Mouse (Mus musculus) adrenal gland, adult 18-20 months (tissue): ENCODE results near the gene Sept11. TPM values are rescaled to one million over a fixed set of nuclear protein-coding genes. Genes with fewer than 3 reads are reported as not detected.

Experiments
- DNase-seq, 2 experiments: peaks; one replicate each; pipeline ENCODE4 v3.0.0; 2021 to 2022; ENCODE audit warnings: low spot score in 2 of 2
- total RNA-seq, 2 experiments: library from RNA; stranded (reverse); gene quantifications; 1 replicate in 1 of 2; 2 replicates in 1 of 2; pipeline ENCODE4 v1.2.3; 2021

Gene Sept11
- total RNA-seq, 2 experiments from 2014 or later: 31.9 to 41.2 TPM

DNA sequence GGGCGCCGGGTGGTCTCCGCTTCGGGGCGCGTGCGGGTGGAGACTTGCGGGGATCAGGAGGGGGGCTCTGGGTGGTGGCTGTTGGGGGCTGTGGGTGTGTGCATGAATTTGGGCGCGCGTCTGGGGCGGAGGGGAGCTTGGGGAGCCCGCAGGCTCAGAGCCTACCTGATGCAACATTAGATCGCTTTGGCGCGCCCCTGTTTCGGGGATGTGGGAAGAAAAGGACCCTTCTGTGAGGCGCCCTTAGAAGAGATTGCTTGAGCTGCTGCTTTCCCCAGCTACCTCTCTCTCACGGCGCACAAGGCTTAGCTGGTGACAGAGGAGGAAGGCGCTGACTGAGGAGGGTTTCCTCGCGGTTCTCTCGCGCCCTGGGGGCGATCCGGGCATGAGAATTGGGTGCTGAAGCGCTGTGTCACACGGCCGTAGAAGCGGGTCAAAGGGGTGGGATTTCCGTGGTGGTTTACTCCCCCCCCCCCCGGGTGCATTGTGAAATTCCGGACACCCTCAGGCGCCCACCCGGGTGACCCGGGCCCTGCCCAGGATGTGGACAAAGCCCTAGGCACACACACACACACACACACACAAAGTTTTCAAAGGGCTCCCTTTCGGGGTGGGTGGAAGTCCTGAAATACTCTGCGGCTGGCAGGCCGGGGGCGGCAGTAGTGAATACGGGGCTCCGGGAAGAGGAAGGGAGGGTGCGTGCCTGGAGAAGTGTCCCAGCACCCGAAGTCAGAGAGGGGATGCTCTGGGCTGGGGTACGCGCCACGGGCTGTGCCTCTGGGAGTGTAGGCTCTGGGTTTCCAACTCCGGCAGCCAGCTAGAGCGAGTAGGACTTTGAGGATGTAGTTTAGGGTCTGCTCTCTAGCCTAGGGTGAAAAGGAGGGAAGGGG is 646 bp downstream of the Sept11 start:
- peak; percentile 31 to 44 for DNase-seq

- no peak for DNase-seq
These were observed 2.1 kb downstream of the Sept11 start for GRCm38 (mm10) chr5:93095301-93095700.

DNA sequence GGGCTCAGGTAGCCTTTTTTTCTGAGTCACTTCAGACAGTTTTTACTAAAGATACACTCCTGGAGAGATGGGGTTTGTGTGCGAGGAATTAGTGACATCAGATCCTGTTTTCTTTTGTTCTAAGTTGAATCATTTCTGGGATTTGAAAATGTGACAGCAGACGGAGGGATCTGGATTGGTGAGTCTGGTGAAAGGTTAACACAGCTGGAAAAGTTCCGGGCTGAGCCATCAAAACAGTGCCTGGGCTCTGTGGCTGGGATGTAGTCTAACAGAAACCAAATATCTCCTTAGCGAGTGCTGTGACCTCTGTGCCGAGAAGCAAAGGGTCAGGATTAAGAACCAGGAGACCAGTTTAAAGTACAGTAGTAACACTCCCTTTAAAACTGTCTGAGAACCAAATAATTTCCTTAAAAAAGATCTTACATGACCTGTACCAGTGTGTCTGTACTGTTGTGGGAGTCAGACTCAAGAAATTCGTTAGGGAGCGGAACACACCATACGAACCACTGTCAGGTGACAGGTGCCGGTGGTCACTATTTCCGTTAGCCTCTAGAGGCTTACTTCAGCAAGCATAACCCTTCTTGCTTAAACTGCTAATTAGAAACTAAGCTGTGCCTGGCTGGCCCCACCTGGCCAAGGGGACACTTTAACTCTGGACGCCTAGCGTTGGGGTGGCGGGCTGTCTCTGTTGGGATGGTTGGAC is 4.1 kb downstream of the Sept11 start:
- no peak for DNase-seq

DNA sequence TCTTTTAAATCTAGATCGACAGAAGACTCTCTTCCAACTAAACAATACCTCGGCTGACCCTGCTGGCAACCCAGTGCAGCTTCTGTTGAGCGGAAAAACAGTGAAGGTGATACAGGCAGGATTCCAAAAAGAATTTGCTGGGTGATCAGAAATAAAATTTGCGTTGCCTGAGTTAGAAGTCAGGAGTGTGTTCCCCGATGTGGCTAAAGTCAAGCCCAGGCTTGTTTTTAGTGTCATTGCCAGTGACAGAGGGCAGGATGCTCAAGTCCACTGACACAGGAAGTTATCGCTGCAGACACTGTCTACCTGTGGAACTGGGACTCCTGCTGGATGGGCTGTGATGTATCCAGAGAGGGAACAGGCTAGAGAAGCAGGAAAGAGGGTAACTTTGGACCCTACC is 5.0 kb downstream of the Sept11 start:
- DNase-seq: no peak

- no peak for DNase-seq
These were observed 5.6 kb downstream of the Sept11 start for GRCm38 (mm10) chr5:93098811-93099210.

- no peak for DNase-seq
These were observed 7.7 kb downstream of the Sept11 start for GRCm38 (mm10) chr5:93100906-93101305.

GRCm38 (mm10) chr5:93101371-93101791 is 8.1 kb downstream of the Sept11 start:
- DNase-seq: no peak

- no peak for DNase-seq
These were observed 10.4 kb downstream of the Sept11 start for GRCm38 (mm10) chr5:93103603-93104002.

DNA sequence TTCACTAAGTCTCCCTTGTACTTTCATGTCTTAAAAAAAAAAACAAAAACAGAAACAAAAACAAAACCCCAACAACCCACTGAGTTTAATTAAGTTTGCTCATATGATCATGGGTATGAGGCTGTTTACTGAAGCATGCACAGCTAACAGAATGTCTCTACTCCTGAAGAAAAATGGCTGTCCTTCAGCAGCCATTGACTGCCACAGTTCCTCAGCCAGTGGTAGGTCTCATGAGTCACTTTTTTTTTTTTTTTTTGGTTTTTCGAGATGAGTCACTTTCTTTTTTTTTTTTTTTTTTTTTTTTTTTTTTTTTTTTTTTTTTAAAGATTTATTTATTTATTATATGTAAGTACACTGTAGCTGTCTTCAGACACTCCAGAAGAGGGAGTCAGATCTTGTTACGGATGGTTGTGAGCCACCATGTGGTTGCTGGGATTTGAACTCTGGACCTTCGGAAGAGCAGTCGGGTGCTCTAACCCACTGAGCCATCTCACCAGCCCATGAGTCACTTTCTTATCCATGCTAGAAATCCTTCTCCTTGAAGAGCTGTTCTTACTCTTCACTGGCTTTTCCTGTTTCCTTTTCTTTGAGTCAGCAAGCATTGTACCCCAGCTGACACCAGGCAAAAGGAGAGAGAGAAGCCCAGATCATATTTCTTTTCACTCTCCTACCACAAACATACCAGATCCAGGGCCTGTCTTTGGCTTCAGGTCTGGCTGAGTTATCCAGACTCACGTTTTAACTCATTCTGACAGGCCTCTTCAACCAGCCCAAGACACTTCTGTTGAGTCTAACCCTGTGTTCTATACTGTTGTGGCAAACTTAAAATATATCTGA is 12.0 kb downstream of the Sept11 start:
- DNase-seq: no peak

GRCm38 (mm10) chr5:93106048-93106447 is 12.8 kb downstream of the Sept11 start:
- no peak for DNase-seq

DNA sequence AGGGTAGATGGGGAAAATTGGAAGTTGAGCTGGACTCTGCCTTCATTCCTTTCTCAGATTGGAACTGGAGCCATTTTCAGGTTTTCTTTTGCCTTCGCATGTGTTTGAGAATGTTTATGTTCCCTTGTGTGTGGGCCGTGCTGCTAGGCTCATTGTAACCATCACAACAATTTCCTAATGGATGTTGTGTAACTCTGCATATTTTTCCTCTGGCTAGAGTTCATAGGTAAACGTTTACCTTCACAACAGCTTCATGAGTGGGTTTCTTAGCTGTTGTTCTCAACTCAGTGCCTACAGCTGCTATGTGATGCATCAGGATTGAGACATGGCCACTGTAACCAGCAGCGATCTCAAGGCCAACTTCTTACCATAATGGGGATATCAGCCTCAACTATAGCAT is 15.5 kb downstream of the Sept11 start:
- no peak for DNase-seq

DNA sequence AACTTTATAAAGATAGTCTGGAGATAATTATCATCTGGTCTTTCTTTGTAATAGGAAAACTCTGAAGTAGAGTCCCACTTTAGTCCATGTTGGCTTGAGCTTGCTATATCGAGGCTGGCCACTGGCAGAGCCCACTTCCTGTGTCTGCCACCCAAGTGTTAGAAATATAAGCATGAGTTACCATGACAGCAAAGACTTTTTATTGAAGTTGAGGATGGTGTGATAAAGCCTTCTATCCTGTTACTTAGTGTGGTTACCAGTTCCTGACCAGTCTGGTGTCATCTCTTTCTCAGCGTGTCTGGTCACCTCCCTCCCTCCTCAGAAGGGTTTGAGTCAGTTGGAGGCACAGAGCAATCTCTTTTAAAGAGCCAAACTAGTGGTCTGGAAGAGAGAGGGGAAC is 16.3 kb downstream of the Sept11 start:
- DNase-seq: no peak

GRCm38 (mm10) chr5:93112290-93112689 is 19.1 kb downstream of the Sept11 start:
- DNase-seq: no peak

GRCm38 (mm10) chr5:93113517-93113916 is 20.3 kb downstream of the Sept11 start:
- DNase-seq: no peak

DNA sequence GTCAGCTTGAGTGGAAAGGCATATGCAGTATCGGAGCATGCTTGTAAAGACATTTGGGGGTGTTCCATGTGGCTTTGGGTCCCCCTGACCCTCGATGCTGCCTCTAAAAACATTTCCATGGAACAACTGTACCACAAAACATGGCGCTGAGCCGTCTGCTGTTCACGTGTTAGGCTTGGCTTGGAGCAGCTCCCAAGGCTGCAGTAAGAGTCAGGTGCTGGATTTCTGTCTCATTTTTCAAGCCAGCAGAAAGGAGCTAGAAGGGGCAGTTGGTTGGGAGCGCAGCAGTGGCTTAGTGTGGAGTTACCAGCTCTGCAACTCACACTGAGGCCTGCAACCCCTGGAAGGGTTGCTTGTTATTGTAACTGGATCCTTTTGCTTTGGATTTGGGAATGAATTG is 21.3 kb downstream of the Sept11 start:
- no peak for DNase-seq

GRCm38 (mm10) chr5:93115059-93115458 is 21.8 kb downstream of the Sept11 start:
- no peak for DNase-seq

- DNase-seq: no peak
These were observed 22.6 kb downstream of the Sept11 start for GRCm38 (mm10) chr5:93115854-93116253.

DNA sequence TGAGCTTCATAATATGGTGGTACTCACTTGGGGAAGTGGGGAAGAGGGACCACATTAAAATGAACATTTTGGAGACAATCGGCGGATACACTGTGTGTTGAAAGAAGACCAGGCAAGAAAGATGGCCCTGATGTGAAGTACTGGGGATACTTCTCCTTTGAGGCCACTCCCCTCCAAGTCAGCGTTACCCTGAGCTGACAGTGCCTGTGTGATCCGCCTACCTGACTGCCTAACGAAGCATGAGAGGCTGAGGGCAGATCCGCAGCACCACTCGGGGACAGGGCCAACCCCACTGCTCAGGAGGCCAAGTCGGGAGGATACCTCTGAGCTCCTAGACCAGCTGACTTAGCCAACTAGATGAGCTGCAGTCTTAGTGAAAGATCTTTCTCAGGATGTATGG is 24.4 kb downstream of the Sept11 start:
- no peak for DNase-seq

GRCm38 (mm10) chr5:93121660-93122059 is 28.4 kb downstream of the Sept11 start:
- DNase-seq: no peak

DNA sequence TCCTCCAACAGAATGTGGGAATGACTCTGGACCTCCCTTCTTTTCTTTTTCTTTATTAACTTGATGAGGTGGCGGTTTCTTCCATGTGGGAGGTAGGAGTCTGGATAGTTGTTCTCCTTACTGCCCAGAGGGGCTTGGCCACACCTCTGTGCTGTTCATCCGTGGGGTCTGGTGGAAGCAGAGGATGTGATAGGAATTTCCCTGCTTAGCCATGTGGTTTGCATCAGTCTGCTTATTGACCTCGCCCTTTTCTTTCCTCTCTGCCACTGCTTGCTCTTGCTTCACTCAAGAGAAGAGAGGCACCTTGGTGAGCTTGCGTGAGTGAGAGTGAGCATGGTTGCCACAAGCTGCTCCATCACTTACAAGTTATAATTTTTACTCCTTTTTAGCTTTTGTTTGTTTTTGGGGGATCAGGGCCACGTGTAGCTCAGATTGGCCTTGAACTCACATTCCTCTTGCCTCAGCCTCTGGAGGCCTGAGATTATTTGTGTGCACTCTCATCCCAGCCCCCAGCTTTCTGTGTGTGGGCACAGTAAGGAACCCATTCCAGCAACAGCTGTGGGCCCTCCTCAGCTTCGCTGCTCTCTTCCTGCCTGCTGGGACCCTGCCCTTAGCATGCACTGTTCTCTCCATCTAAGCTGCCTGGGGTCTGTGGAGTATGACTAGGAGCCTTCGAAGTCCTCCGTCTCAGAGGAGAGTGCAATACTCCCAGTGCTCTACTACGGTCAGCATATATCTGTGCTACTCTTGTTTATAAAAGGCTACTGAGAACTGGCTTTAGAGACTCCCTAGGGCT is 31.0 kb downstream of the Sept11 start:
- no peak for DNase-seq

DNA sequence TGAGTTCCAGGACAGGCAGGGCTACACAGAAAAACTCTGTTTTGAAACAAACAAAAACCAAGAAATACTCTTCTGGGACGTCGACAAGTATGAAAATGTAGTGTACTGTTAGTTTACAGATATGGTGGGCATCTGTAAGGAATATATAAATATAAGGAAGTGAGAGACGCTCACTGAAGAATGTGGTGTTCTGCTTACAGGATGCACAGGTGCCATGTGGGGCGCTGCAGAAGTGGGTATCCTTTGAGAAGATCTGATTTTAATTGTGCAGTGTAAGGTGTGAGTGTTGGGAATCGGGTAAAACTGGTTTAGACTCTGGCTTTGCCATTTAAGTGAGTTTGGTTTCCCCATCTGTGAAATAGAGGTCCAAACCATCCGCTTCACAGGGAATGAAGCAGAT is 32.1 kb downstream of the Sept11 start:
- no peak for DNase-seq
